Mouse (Mus musculus): ENCODE measurements around the gene Trpc5os.

The Trpc5os gene

DNA sequence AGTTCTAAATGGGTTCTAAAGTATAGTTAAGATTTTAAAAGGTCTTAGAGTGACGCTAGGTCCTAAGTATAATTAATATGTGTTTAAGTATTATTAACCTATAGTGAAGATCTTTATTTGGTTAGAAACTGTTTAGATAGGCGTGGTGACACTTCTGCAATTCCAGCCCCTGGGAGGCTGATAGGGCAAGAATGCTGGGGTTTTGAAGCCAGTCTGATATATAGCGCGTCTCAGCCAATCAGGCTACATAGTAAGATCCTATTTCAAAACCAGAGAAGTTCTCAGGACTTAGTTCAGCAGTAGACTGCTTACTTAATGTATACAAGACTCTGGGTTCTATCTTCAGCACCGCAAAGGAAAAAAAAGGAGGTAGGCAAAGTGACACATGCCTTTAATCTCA, at the start of gene Trpc5os:
Gene Trpc5os, plus strand, starts transcription at position 301 of the 400 bp plus-strand sequence.
- DNase-seq: no peak

DNA sequence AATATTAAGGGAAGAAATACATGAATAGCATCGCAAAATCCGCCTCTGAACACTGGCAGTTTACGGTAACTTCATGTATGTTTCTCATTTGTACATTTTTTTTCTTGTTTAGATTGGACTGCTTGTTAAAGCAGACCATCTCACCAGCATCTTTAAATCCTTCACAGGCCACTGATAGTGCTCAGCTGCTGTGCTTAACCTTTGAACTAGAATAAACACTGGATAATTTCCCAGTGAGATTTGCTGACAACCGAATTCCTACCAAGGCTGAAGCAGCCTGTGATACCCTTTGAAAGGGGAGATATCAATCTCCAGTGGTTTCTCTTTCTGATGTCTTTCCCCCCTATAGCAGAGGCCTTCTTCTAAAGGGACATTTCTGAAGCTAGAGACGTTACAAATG, 48.3 kb upstream of the Trpc5os start:
- DNase-seq: no peak

DNA sequence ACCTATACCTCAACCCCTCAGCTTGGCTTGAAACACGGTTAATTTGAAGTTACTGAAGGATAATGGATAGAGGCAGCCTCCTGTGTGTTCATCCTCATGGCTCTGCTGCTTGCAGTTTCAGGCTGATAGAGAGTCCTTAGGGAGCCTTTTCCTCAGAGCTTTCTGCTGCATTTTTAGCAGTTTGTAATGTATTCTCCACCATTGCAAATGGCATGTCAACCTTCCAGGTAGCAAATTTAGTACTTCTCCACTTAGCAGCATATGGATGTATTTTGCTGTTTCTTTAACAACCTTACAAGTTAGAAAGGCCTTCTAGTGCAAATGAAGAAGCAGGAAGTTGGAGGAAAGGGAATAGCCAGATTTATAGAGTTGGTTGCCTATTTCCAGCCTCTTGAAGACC, 36.1 kb upstream of the Trpc5os start:
- DNase-seq: no peak

DNA sequence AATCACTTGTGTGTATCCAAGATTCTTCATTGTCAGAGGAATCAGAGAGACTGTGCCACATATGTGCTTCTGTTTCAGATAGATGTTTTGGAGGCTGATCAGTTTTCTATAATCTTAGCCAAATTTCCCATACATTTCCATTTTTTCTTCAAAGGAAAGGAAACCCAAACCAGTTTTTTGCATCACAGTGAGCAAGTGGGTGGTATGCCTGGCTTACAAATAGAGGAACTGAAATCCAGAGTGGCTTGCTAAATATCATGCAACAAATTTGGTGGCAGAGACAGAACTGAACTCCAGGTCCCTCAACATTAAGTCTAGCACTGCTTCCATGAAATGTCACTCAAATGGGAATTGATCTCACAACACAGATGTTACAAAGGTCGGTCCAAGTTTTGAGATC, 35.3 kb upstream of the Trpc5os start:
- no peak for DNase-seq

- no peak for DNase-seq
Observed at GRCm38 (mm10) chrX:144423848-144424247, 32.5 kb upstream of the Trpc5os start.

- no peak for DNase-seq
Observed at GRCm38 (mm10) chrX:144464416-144464815, 8.0 kb downstream of the Trpc5os start.

- no peak for DNase-seq
Observed at GRCm38 (mm10) chrX:144491394-144491793, 35.0 kb downstream of the Trpc5os start.

DNA sequence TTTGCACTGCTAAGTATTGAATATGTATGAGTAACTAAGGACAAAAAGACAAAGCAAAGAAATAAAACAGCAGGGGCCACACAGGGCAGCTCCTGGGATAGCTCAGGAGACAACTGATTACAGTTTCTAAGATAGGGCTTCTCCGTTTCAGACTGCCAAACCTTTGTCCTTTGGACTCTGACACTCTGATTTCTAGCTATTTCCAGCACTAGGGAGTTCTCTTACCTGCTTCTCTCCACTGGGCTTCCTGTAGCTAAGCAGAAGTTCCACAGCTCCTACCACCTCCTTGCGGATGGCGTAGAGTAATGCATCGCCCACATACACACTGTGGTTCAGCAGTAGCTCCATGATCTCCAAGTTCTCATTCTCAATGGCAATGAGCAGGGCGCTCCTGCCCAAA, 66.9 kb downstream of the Trpc5os start:
- DNase-seq: no peak

DNA sequence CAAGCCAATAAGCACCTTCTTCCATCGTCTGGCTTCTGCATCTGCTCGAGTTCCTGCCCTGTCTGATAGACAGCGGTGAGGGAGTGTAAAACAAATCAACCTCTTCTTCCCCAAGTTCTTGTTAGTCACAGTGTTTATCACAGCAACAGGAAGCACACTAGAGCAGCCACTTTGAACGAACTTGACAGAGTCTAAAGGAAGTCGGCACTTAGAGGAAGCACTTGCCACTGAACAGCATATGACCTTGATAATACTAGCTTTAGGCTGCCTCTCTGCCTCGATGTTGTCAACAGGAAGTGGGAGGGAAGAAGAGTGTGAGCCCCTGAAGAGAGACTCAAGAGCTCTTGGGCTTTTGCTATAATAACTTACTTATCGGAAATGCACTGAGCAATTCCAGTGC, 69.7 kb downstream of the Trpc5os start:
- DNase-seq: peak; percentile 45

All from thymus, postnatal 14 days (tissue).